Mouse (Mus musculus) kidney, postnatal 0 days (tissue): ENCODE measurements around the gene Aoc2. TPM values are rescaled to one million over a fixed set of nuclear protein-coding genes. Genes with fewer than 3 reads are reported as not detected.
A peak's percentile ranks its signal among the peaks of the same experiment; 100 is the strongest.

Experiments used
- ATAC-seq: fragments of 200-750 bp; cut with Nextera tagmentation; replicated peaks from 2 replicates; pipeline ENCODE4 v1.8.0; 2017; ENCODE audit warnings: low read depth, moderate number of reproducible peaks, moderate TSS enrichment, moderate library complexity; ENCODE audit not compliant: low FRiP score
- DNase-seq: peaks from one replicate; pipeline ENCODE4 v3.0.0-alpha.2; 2016; ENCODE audit warnings: low spot score
- H3K27ac ChIP-seq: fragments of 300-500 bp; sonication (generic); 2 replicates; pipeline ENCODE4 v1.5.1; 2014; ENCODE audit warnings: mild to moderate bottlenecking
- H3K27me3 ChIP-seq: fragments of 300-500 bp; sonication (generic); 2 replicates; pipeline ENCODE4 v1.6.1; 2014; ENCODE audit warnings: low read length, mixed read lengths; ENCODE audit not compliant: insufficient read depth
- H3K36me3 ChIP-seq: fragments of 300-500 bp; sonication (generic); 2 replicates; pipeline ENCODE4 v1.6.1; 2014; ENCODE audit warnings: low read length, mixed read lengths; ENCODE audit not compliant: insufficient read depth
- H3K4me1 ChIP-seq: fragments of 300-500 bp; sonication (generic); replicated peaks from 2 replicates; pipeline ENCODE4 v1.6.1; 2014; ENCODE audit warnings: antibody characterized with exemption, low read length, mixed read lengths; ENCODE audit not compliant: insufficient read depth
- H3K4me2 ChIP-seq: fragments of 300-500 bp; sonication (generic); 2 replicates; pipeline ENCODE4 v1.6.1; 2014; ENCODE audit warnings: mild to moderate bottlenecking, low read length, moderate library complexity, mixed read lengths
- H3K4me3 ChIP-seq: fragments of 300-500 bp; sonication (generic); replicated peaks from 2 replicates; pipeline ENCODE4 v1.5.1; 2014; ENCODE audit warnings: low read depth, low read length
- H3K9ac ChIP-seq: fragments of 300-500 bp; sonication (generic); 2 replicates; pipeline ENCODE4 v1.6.1; 2014; ENCODE audit warnings: low read depth, low read length
- H3K9me3 ChIP-seq: fragments of 300-500 bp; sonication (generic); replicated peaks from 2 replicates; pipeline ENCODE4 v1.6.1; 2016; ENCODE audit warnings: low read length, inconsistent platforms, mixed read lengths
- CTCF ChIP-seq: IDR thresholded peaks from 2 replicates; pipeline ENCODE4 v1.5.1; 2016; ENCODE audit warnings: antibody characterized with exemption, low read depth, mild to moderate bottlenecking, moderate library complexity
- WGBS: fragments of 180-500 bp; shearing (Covaris S2); extraction: QIAGEN DNeasy Blood & Tissue Kit; methylation state at CpG from one replicate; pipeline ENCODE4 v1.1.7; 2014; 5-methylcytosine and 5-hydroxymethylcytosine counted together
- polyA plus RNA-seq: library from polyadenylated mRNA; unstranded; fragments of >200 nt; fragmentation: Nextera tagmentation; extraction: Ambion mirVana; gene quantifications from 2 replicates; pipeline ENCODE4 v1.2.1, GENCODE M21; 2015

The Aoc2 gene
- polyA plus RNA-seq, 1 experiment from 2014 or later: 0.58 TPM

DNA sequence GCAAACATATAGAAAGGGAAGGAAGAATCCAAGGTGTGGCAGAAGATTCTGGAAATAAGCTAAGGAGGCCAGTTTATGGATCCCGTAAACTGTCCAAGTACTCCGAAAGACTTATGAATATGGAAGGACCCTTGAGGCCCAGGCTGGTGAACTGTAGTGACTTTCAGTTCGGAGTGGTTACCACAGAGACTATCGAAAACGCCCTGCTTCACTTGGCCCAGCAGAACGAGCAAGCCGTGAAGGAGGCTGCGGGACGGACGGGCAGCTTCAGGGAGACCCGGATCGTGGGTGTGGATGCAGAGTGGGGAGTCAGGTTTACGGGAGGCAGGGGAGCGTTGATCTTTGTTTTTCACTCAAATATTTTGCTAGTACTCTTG lies 45.7 kb upstream of the Aoc2 start:
- DNase-seq: no peak
- H3K4me2 ChIP-seq: peak overlapping the region; percentile 82
- no peak for TF ChIP-seq CTCF
- peak overlapping the region; percentile 54; the same call in 1 of the 2 replicates for H3K27ac ChIP-seq
- peaks cover 44% of the 10 kb centered on the region for H3K4me1 ChIP-seq
- ATAC-seq: no peak
- 0 out of 2 replicates have a peak, but pooled peaks cover 9% of the 10 kb centered on the region for H3K36me3 ChIP-seq
- peak overlapping the region; percentile 59; the same call in 1 of the 2 replicates for H3K4me3 ChIP-seq
- WGBS: 43% methylated on average over 14 of the region's 14 CpGs
- H3K27me3 ChIP-seq: no peaks in the 10 kb centered on the region
- no peaks in the 10 kb centered on the region for H3K9me3 ChIP-seq
- no peak overlapping the region for H3K9ac ChIP-seq

DNA sequence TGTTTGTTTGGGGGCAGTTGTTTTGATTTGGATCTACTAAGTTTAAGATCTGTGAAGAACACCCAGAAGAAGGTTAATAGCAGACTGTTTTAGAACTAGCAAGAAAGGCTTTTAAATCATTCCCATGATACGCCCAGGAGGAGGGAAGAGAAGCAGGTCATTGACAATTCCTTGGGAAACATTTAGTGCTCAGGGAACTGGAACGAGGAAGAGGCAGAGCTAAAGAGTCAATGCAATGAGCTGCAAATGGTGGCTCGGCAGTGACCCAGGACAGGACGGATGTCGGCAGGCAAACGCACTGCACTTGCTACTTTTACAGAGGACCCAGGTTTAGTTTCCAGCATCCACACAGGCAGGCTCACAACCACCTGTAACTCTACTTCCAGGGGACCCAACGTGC lies 44.0 kb upstream of the Aoc2 start:
- Histone ChIP-seq H3K27ac (peak overlapping the region; percentile 31; the same call in 1 of the 2 replicates), H3K36me3 (0 out of 2 replicates have a peak, but pooled peaks cover 9% of the 10 kb centered on the region), H3K9me3 (no peaks in the 10 kb centered on the region), H3K9ac (peak overlapping the region; percentile 27; the same call in 1 of the 2 replicates), H3K27me3 (no peaks in the 10 kb centered on the region), H3K4me2 (no peak overlapping the region), H3K4me1 (peaks cover 44% of the 10 kb centered on the region), H3K4me3 (no peak overlapping the region)
- no peak for DNase-seq
- no peak for ATAC-seq
- 21% methylated on average over 7 of the region's 7 CpGs for WGBS
- TF ChIP-seq CTCF: no peak

DNA sequence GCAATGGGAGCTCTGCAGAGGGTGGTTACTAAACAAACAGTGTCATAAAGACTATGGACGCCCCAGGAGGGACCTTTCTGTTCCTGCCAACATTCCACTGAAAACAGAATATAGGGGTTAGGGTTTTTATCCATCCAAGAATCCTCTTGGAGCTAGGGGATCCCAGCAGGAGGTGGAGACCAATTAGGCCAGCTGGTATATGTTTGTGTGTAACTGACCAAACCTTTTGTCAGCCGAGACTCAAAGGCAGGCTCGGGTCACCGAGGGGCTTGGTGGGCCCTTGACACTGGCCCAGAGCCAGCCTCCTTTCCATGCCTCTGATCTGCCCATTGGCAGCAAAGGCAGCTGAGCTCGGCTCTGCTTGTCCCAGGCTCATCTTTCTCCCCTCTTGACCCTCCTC lies 42.0 kb upstream of the Aoc2 start:
- Histone ChIP-seq H3K27me3 (no peaks in the 10 kb centered on the region), H3K4me2 (no peak overlapping the region), H3K9me3 (no peaks in the 10 kb centered on the region), H3K9ac (no peak overlapping the region), H3K4me3 (no peak overlapping the region), H3K4me1 (peaks cover 24% of the 10 kb centered on the region; the same call in 1 of the 2 replicates), H3K36me3 (peaks cover 11% of the 10 kb centered on the region; the same call in 1 of the 2 replicates), H3K27ac (peak overlapping the region; percentile 73)
- ATAC-seq (no peak), DNase-seq (no peak)
- WGBS: 20% methylated on average over 5 of the region's 5 CpGs
- TF ChIP-seq CTCF: no peak

DNA sequence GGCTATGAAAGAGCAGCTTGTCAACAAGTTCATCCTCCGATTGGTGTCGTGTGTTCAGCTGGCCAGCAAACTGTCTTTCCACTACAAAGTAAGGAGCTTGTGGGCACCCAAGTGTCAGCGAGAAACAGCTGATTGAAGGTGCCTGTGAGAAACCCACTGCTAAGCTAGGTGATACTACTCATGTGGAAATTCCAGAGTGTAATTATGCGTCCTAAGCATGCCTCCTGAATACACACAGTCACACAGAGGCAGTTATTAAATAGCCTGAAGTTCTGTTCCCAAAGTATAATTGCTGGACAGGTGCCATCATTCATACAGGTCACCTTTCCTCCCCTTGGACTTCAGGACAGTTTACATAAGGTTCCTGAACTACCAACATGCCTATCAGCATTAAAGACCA lies 41.1 kb upstream of the Aoc2 start:
- H3K9ac ChIP-seq: no peak overlapping the region
- DNase-seq (no peak), ATAC-seq (0 out of 2 replicates have a peak, but pooled peaks have one; percentile 53)
- H3K4me3 ChIP-seq: no peak overlapping the region
- H3K4me1 ChIP-seq: peaks cover 18% of the 10 kb centered on the region; the same call in 1 of the 2 replicates
- no peak for TF ChIP-seq CTCF
- H3K9me3 ChIP-seq: no peaks in the 10 kb centered on the region
- H3K4me2 ChIP-seq: no peak overlapping the region
- no peaks in the 10 kb centered on the region for H3K27me3 ChIP-seq
- H3K36me3 ChIP-seq: peaks cover 13% of the 10 kb centered on the region; the same call in 1 of the 2 replicates
- H3K27ac ChIP-seq: peak overlapping the region; percentile 73
- 42% methylated on average over 4 of the region's 4 CpGs for WGBS

DNA sequence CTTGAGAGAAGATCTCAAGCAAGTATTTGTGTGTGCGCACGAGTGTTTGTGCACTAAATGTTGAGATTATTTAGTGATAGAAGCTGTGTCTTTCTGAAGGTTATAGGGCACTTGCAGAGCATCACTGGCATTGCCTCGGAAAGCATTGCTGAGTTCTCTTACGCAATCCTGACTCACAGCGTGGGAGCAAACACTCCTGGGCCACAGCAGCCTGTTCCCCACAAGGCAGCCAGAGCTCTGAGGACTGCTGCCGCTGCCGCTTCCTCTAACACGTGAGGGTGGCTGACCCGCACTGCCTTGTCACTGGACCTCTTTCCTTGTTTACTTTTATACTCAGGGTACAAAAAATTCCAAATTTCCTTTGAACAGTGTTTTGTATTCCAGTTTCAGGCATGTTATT lies 37.6 kb upstream of the Aoc2 start:
- Histone ChIP-seq H3K36me3 (peaks cover 33% of the 10 kb centered on the region; the same call in 1 of the 2 replicates), H3K4me1 (peaks cover 7% of the 10 kb centered on the region; the same call in 1 of the 2 replicates), H3K27ac (no peak overlapping the region), H3K9me3 (no peaks in the 10 kb centered on the region), H3K9ac (no peak overlapping the region), H3K27me3 (no peaks in the 10 kb centered on the region), H3K4me3 (no peak overlapping the region), H3K4me2 (no peak overlapping the region)
- WGBS: 81% methylated on average over 9 of the region's 9 CpGs
- TF ChIP-seq CTCF: no peak
- DNase-seq: no peak
- no peak for ATAC-seq

DNA sequence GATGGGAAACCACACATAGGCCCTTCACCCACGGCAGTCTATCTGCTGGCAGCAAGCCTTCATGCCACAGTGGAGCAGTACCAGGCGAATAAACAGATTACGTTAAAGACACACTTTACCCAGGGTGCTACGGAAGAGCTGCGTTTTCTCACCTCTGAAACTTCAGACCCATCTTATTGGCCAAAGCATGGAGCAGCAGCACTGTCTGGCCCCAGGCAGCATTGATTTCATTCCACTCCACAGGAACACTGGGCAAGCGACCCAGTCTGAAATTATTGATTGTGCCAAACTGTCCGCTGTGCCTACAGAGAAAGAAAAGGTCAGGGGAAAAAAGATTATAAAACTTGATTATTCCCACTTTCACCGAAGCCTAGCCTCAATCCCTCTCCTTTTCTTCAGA lies 33.6 kb upstream of the Aoc2 start:
- peaks cover 59% of the 10 kb centered on the region for H3K36me3 ChIP-seq
- ATAC-seq: no peak
- WGBS: 96% methylated on average over 8 of the region's 8 CpGs
- H3K4me3 ChIP-seq: no peak overlapping the region
- H3K9me3 ChIP-seq: no peaks in the 10 kb centered on the region
- H3K27ac ChIP-seq: no peak overlapping the region
- H3K4me2 ChIP-seq: no peak overlapping the region
- no peaks in the 10 kb centered on the region for H3K27me3 ChIP-seq
- no peak overlapping the region for H3K9ac ChIP-seq
- no peaks in the 10 kb centered on the region for H3K4me1 ChIP-seq
- no peak for TF ChIP-seq CTCF
- DNase-seq: no peak

DNA sequence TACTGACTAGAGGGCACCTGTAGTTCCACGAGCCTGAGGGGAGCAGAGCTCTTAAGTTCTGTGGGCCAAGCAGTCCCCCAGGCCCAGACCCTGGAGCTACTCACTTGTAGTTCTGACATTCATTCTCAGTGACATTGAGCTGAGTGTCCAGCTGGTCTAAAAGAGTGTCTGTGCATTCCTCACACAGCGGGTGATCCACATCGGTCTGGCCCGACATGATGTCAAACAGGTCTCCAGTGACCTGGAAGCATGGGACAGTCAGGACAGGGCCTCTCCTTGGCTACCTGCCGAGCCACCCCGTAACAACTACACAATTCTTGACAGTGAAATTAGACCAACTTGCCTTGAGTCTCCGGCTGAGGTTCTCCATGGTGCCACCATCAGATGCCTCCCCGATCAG lies 29.7 kb upstream of the Aoc2 start:
- H3K36me3 ChIP-seq: peaks cover 67% of the 10 kb centered on the region
- no peak for TF ChIP-seq CTCF
- ATAC-seq (no peak), DNase-seq (no peak)
- 0 out of 2 replicates have a peak, but pooled peaks cover under 1% of the 10 kb centered on the region for H3K4me1 ChIP-seq
- H3K4me3 ChIP-seq: no peak overlapping the region
- no peaks in the 10 kb centered on the region for H3K9me3 ChIP-seq
- no peak overlapping the region for H3K27ac ChIP-seq
- H3K9ac ChIP-seq: no peak overlapping the region
- no peak overlapping the region for H3K4me2 ChIP-seq
- 97% methylated on average over 8 of the region's 8 CpGs for WGBS
- H3K27me3 ChIP-seq: no peaks in the 10 kb centered on the region
